Mouse (Mus musculus): ENCODE data around the gene Stard13. TPM values are rescaled to one million over a fixed set of nuclear protein-coding genes. Genes with fewer than 3 reads are reported as not detected.
A peak's percentile ranks its signal among the peaks of the same experiment; 100 is the strongest.

Gene Stard13
- total RNA-seq, 2 experiments from 2014 or later = 5.9 to 6.1 TPM

GRCm38 (mm10) chr5:151037871-151038270 is 195.8 kb downstream of the Stard13 start:
- DNase-seq = no peak
- intact Hi-C loops (cut with DNase I) = no loop called here

- intact Hi-C loops (cut with DNase I) = no loop called here
- DNase-seq = no peak
Measured at GRCm38 (mm10) chr5:151034715-151035512, 198.7 kb downstream of the Stard13 start.

DNA sequence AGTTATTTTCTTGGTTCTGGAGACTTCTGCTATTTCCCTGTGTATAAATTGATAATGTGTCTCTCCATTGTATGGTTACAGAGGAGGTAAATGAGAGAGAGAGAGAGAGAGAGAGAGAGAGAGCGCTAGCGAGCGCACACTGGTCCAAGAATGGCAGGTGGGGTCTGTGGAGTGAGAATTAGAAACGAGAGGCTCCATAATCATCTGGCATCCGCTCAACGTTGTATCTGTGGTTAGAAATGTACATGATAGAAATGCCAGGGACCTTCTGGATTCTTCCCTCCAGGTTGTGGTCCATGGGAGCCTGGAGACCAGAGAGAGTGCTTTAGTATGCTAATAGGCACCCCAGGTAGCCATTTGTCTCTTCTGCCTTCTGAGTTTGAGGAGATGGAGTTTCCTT is 204.7 kb downstream of the Stard13 start:
- intact Hi-C loops (cut with DNase I) = no loop called here
- DNase-seq = no peak

DNA sequence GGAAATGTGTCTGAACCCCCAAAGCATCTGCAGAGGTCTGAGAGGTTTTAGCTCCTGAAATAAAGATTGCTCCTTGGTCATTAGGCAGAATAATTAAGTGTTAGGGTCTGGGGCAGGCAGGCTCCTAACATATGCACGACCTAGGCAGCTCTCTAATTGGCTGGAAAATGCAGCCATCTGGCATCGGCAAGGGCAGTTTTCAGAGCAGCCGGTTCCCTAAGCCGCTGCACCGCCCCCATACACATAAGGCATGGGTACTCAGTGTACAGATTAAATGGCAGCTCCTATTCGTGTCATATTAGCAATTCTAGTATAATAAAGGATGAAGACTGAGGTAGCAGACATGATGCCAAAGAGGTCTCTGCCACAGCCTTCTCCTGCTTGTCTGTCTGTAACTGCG is 206.5 kb downstream of the Stard13 start:
- intact Hi-C loops (cut with DNase I) = no loop called here

DNA sequence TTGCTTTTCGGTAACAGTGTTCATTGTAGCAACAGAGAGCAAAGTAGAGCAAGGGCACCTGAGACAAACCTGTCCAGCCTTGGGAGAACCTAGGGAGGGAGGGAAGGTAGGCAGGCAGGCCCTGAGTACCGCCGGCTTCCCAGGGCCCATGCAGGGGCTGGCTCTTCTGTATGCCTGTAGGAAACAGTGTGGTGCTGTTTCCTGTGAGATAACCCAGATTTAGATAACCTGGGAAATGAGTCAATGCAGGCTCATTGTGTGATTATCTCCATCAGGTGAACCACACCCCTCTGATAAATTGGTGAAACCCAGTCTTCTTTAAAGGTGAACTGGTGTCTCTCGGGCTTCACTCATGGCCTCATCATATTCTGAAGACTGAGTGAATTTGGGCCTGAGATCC is 207.6 kb downstream of the Stard13 start:
- no peak for DNase-seq
- intact Hi-C loops (cut with DNase I) = no loop called here

More for the DNA sequence above, 206.5 kb downstream of the Stard13 start:
- no peak for DNase-seq

DNA sequence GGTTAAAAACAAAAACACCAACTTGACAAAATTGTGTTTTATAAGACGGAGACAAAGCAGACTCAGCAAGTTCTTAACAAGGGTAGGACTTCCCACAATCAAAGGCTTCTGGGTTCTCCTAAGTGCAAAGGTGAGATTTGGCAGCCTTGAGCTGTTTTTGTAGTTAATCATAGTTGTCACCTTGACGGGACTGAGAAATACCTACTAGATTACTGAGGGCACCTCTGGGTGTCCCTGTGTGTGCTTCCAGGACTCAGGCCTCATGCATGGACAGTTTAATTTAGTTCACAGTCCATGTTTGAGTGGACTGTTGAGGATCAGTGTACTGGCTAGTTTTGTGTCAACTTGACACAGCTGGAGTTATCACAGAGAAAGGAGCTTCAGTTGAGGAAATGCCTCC is 209.2 kb downstream of the Stard13 start:
- DNase-seq = no peak
- intact Hi-C loops (cut with DNase I) = no loop called here

- peak in 1 of 2 experiments; percentile 11 for DNase-seq
- intact Hi-C loops (cut with DNase I) = no loop called here
Measured at GRCm38 (mm10) chr5:151023461-151023860, 210.2 kb downstream of the Stard13 start.

GRCm38 (mm10) chr5:151022939-151023338 is 210.7 kb downstream of the Stard13 start:
- intact Hi-C loops (cut with DNase I) = no loop called here
- DNase-seq = no peak

DNA sequence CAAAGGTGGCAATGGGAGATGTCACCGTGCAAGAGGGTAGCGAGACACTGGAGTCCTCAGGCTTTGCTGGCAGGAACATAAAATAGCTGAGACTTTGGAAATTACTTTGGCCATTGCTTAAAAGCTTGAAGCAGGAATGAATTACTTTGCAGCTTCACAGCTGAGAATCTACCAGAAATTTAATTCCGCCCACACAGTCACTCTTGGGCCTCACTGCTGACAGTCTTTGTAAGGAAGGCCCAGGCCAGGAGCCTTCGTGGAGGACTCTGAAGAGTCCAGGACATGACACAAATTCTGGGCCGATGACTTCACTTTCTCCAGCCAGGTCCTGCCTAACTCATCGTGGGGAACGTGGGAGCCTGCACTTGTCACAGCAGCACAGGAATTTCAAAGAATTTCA is 211.6 kb downstream of the Stard13 start:
- DNase-seq = peak in 1 of 2 experiments; percentile 10
- intact Hi-C loops (cut with DNase I) = no loop called here

DNA sequence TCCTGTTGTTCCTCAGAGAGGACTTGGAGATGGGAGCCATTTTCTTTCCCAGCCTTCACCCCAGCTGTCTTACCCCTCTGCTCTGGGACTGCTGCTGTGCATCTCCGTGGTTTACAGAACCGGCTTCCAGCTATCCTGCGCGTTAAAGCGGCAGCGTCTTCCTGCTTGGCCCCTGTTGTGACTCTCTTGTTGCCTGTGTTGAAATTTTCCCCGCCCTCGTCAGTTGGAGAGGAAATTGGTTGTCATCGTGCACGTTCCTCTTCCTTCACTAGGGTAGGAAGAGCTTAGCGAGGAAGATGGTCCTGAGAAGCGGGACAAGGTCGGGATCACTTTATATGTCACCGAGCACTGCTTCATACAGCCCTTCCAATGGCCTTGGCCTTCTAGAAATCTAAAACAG is 212.8 kb downstream of the Stard13 start:
- intact Hi-C loops (cut with DNase I) = no loop called here

GRCm38 (mm10) chr5:151020031-151020820 is 213.4 kb downstream of the Stard13 start:
- no peak for DNase-seq
- intact Hi-C loops (cut with DNase I) = no loop called here

More for the DNA sequence above, 212.8 kb downstream of the Stard13 start:
- no peak for DNase-seq

- no peak for DNase-seq
- intact Hi-C loops (cut with DNase I) = no loop called here
Measured at GRCm38 (mm10) chr5:151018959-151019358, 214.7 kb downstream of the Stard13 start.

DNA sequence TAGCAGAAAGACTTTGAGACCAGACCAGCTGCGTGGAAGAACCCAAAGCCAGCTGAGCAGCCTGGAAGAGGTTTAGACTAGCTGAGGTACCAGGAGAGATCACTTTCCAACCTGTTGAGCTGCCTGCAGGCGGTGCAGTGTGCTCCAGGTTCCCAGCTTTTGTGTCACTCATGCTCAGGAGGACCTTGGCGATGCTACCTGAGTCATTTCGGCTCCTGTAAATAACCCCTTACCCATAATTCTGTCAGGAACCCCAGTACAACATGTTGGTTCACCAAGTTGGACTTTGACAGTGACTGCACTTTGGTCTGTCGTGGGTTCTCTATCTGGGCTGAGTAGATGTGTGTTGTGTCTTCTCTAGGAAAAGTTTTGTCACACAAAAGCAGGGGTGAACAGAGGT is 215.2 kb downstream of the Stard13 start:
- DNase-seq = no peak
- intact Hi-C loops (cut with DNase I) = no loop called here

GRCm38 (mm10) chr5:151004216-151004755 is 229.3 kb downstream of the Stard13 start:
- DNase-seq = no peak
- intact Hi-C loops (cut with DNase I) = no loop called here

DNA sequence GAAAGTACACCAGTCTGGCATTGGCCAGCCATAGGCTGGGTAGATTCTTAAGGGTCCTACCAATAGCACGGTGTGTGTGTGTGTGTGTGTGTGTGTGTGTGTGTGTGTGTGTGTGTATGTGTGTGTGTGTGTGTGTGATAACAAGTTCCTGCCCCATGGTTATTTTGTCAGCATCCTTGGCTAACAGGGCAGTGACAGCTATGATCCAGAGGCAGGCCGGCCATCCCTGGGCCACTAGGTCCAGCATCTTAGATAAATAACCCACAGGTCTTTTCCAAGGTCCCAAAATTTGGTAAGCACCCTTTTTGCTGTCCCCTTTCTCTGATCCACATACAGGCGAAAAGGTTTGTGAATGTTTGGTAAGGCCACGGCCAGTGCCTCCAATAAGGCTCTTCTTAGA is 231.6 kb downstream of the Stard13 start:
- intact Hi-C loops (cut with DNase I) = no loop called here
- no peak for DNase-seq

GRCm38 (mm10) chr5:151001111-151001510 is 232.5 kb downstream of the Stard13 start:
- no peak for DNase-seq
- intact Hi-C loops (cut with DNase I) = no loop called here

DNA sequence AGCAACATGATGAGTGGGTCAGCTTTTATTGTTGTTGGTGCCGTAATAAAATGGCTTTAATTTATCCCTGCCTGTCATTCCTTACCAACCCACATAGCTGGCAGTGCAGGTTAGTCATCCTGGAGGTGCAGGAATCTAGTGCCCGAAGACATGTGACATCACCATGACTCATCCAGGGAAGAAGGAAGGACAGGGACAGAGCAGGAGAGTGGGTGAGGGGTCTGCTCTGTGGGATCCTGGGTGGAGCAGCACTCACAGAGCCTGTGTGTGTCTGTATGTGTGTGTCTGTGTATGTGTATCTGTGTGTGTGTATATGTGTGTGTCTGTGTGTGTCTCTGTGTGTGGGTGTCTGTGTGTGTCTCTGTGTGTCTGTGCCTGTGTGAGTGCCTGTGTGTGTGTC is 237.1 kb downstream of the Stard13 start:
- intact Hi-C loops (cut with DNase I) = no loop called here
- DNase-seq = no peak

- intact Hi-C loops (cut with DNase I) = no loop called here
Measured at GRCm38 (mm10) chr5:150994096-150994495, 239.5 kb downstream of the Stard13 start.

More at GRCm38 (mm10) chr5:150994096-150994495, 239.5 kb downstream of the Stard13 start:
- no peak for DNase-seq

Data from gastrocnemius, postnatal 36 days (tissue).